Mouse (Mus musculus) limb, embryonic 11.5 days (tissue): ENCODE measurements around the gene Lck. TPM values are rescaled to one million over a fixed set of nuclear protein-coding genes. Genes with fewer than 3 reads are reported as not detected.

Experiments used
- ATAC-seq: fragments of 200-750 bp; cut with Nextera tagmentation; 2 replicates; pipeline ENCODE4 v1.8.0; 2017; ENCODE audit warnings: low read depth; ENCODE audit not compliant: insufficient number of reproducible peaks, low FRiP score, low TSS enrichment
- DNase-seq: peaks from one replicate; pipeline ENCODE4 v3.0.0-alpha.2; 2015; ENCODE audit warnings: low spot score
- H3K27ac ChIP-seq: fragments of 300-500 bp; sonication (generic); replicated peaks from 2 replicates; pipeline ENCODE4 v1.5.1; 2014; ENCODE audit warnings: low read depth, mild to moderate bottlenecking, low read length
- H3K27me3 ChIP-seq: fragments of 300-500 bp; sonication (generic); 2 replicates; pipeline ENCODE4 v1.6.1; 2014; ENCODE audit warnings: mild to moderate bottlenecking, low read length, mixed read lengths; ENCODE audit not compliant: control insufficient read depth, insufficient read depth
- H3K36me3 ChIP-seq: fragments of 300-500 bp; sonication (generic); 2 replicates; pipeline ENCODE4 v1.6.1; 2014; ENCODE audit warnings: mild to moderate bottlenecking, low read length, moderate library complexity, mixed read lengths; ENCODE audit not compliant: control insufficient read depth, insufficient read depth
- H3K4me1 ChIP-seq: fragments of 300-500 bp; sonication (generic); 2 replicates; pipeline ENCODE4 v1.6.1; 2014; ENCODE audit warnings: low read length, mixed read lengths; ENCODE audit not compliant: control insufficient read depth, insufficient read depth
- H3K4me2 ChIP-seq: fragments of 300-500 bp; sonication (generic); 2 replicates; pipeline ENCODE4 v1.6.1; 2014; ENCODE audit warnings: low read depth, mild to moderate bottlenecking, moderate library complexity; ENCODE audit not compliant: severe bottlenecking
- H3K4me3 ChIP-seq: fragments of 300-500 bp; sonication (generic); 2 replicates; pipeline ENCODE4 v1.5.1; 2014; ENCODE audit warnings: low read depth, low read length
- H3K9ac ChIP-seq: fragments of 300-500 bp; sonication (generic); 2 replicates; pipeline ENCODE4 v1.6.1; 2014; ENCODE audit warnings: mild to moderate bottlenecking, low read length
- H3K9me3 ChIP-seq: fragments of 300-500 bp; sonication (generic); 2 replicates; pipeline ENCODE4 v1.6.1; 2016; ENCODE audit warnings: low read length; ENCODE audit not compliant: control insufficient read depth
- whole genome bisulfite sequencing: fragments of 180-500 bp; shearing (Covaris S2); extraction: QIAGEN DNeasy Blood & Tissue Kit; methylation state at CpG from one replicate; pipeline ENCODE4 v1.1.7; 2014; 5-methylcytosine and 5-hydroxymethylcytosine counted together
- microRNA-seq: library from miRNA; unstranded; fragments of <30 nt; microRNA quantifications from one replicate; pipeline ENCODE4, GENCODE M21; 2016
- polyA plus RNA-seq: library from polyadenylated mRNA; unstranded; fragments of >200 nt; fragmentation: Nextera tagmentation; extraction: Ambion mirVana; gene quantifications from 2 replicates; pipeline ENCODE4 v1.2.1, GENCODE M21; 2014

The Lck gene
- polyA plus RNA-seq, 1 experiment from 2014 or later, result 10.7 TPM

GRCm38 (mm10) chr4:129505511-129505910, 67.9 kb downstream of the Lck start:
- WGBS, result 82% methylated on average over 3 of the region's 3 CpGs
- Histone ChIP-seq H3K9me3 (no peaks in the 10 kb centered on the region), H3K4me3 (no peak overlapping the region), H3K36me3 (no peaks in the 10 kb centered on the region), H3K4me2 (no peak overlapping the region), H3K27ac (no peak overlapping the region), H3K9ac (no peak overlapping the region), H3K27me3 (no peaks in the 10 kb centered on the region), H3K4me1 (no peaks in the 10 kb centered on the region)
- ATAC-seq (no peak), DNase-seq (no peak)

GRCm38 (mm10) chr4:129502901-129503444, 70.5 kb downstream of the Lck start:
- no peaks in the 10 kb centered on the region; the same call in 1 of the 2 replicates for H3K4me1 ChIP-seq
- no peaks in the 10 kb centered on the region for H3K9me3 ChIP-seq
- no peak overlapping the region for H3K9ac ChIP-seq
- DNase-seq (no peak), ATAC-seq (no peak)
- H3K4me3 ChIP-seq, result no peak overlapping the region
- no peak overlapping the region for H3K4me2 ChIP-seq
- H3K27me3 ChIP-seq, result no peaks in the 10 kb centered on the region
- no peaks in the 10 kb centered on the region for H3K36me3 ChIP-seq
- H3K27ac ChIP-seq, result no peak overlapping the region
- 79% methylated on average over 11 of the region's 11 CpGs for WGBS

GRCm38 (mm10) chr4:129502327-129502888, 71.0 kb downstream of the Lck start:
- WGBS, result 73% methylated on average over 9 of the region's 9 CpGs
- DNase-seq (no peak), ATAC-seq (no peak)
- Histone ChIP-seq H3K9ac (no peak overlapping the region), H3K27me3 (no peaks in the 10 kb centered on the region), H3K4me3 (no peak overlapping the region), H3K27ac (no peak overlapping the region), H3K9me3 (no peaks in the 10 kb centered on the region), H3K4me2 (no peak overlapping the region), H3K36me3 (no peaks in the 10 kb centered on the region), H3K4me1 (no peaks in the 10 kb centered on the region; the same call in 1 of the 2 replicates)

GRCm38 (mm10) chr4:129500607-129501566, 72.6 kb downstream of the Lck start:
- Histone ChIP-seq H3K4me2 (peak overlapping the region; percentile 53), H3K27me3 (no peaks in the 10 kb centered on the region), H3K4me3 (peak overlapping the region; percentile 41), H3K4me1 (peaks cover 5% of the 10 kb centered on the region; the same call in 1 of the 2 replicates), H3K27ac (peak overlapping the region; percentile 70), H3K9me3 (no peaks in the 10 kb centered on the region), H3K36me3 (no peaks in the 10 kb centered on the region), H3K9ac (peak overlapping the region; percentile 62)
- DNase-seq (peak; percentile 96), ATAC-seq (peak; percentile 88)
- 2% methylated on average over 47 of the region's 49 CpGs for WGBS

- WGBS, result 80% methylated on average over 8 of the region's 8 CpGs
- Histone ChIP-seq H3K36me3 (no peaks in the 10 kb centered on the region), H3K4me1 (peaks cover 5% of the 10 kb centered on the region; the same call in 1 of the 2 replicates), H3K27me3 (no peaks in the 10 kb centered on the region), H3K9ac (no peak overlapping the region; the same call in 1 of the 2 replicates), H3K4me2 (peak overlapping the region; percentile 53), H3K9me3 (no peaks in the 10 kb centered on the region), H3K27ac (peak overlapping the region; percentile 70; the same call in 1 of the 2 replicates), H3K4me3 (no peak overlapping the region)
- no peak for DNase-seq
- no peak for ATAC-seq
Measured at GRCm38 (mm10) chr4:129500017-129500416, 73.4 kb downstream of the Lck start.

GRCm38 (mm10) chr4:129498941-129499340, 74.5 kb downstream of the Lck start:
- WGBS, result 77% methylated on average over 3 of the region's 3 CpGs
- H3K27ac ChIP-seq, result no peak overlapping the region
- H3K27me3 ChIP-seq, result no peaks in the 10 kb centered on the region
- no peak for DNase-seq
- no peaks in the 10 kb centered on the region for H3K9me3 ChIP-seq
- no peak overlapping the region for H3K4me3 ChIP-seq
- no peak overlapping the region for H3K9ac ChIP-seq
- peaks cover 5% of the 10 kb centered on the region; the same call in 1 of the 2 replicates for H3K4me1 ChIP-seq
- no peak for ATAC-seq
- H3K4me2 ChIP-seq, result no peak overlapping the region
- no peaks in the 10 kb centered on the region for H3K36me3 ChIP-seq

Small RNA genes within 50 kb of the gene (microRNA-seq; reads per million reads assigned to microRNA genes)
- gene Mir8119, result not detected

Other genes with a start within 250 kb of the Lck start
- gene Rbbp4, start 238.3 kb downstream of the Lck start, polyA plus RNA-seq, result 608 and 644 TPM in 2 replicates
- gene Zbtb8os, start 237.9 kb downstream of the Lck start, polyA plus RNA-seq, result 42.5 and 53.3 TPM in 2 replicates
- gene Zbtb8a, start 195.5 kb downstream of the Lck start, polyA plus RNA-seq, result 7.2 and 7.4 TPM in 2 replicates
- gene Zbtb8b, start 132.8 kb downstream of the Lck start, polyA plus RNA-seq, result 0.85 and 1.8 TPM in 2 replicates
- 23.8 and 25.9 TPM in 2 replicates for gene Bsdc1, start 112.1 kb downstream of the Lck start, polyA plus RNA-seq
- not detected in 2 replicates for gene Tssk3, start 82.6 kb downstream of the Lck start, polyA plus RNA-seq
- gene Fam229a, start 82.5 kb downstream of the Lck start, polyA plus RNA-seq, result not detected in 2 replicates
- gene Marcksl1, start 60.1 kb downstream of the Lck start, polyA plus RNA-seq, result 1,590 and 1,591 TPM in 2 replicates
- 299 and 309 TPM in 2 replicates for gene Hdac1, start 30.9 kb downstream of the Lck start, polyA plus RNA-seq
- gene Fam167b, start 4.9 kb upstream of the Lck start, polyA plus RNA-seq, result 3.5 and 4.3 TPM in 2 replicates
- 296 and 317 TPM in 2 replicates for gene Eif3i, start 27.0 kb upstream of the Lck start, polyA plus RNA-seq
- 202 and 207 TPM in 2 replicates for gene Tmem234, start 27.0 kb upstream of the Lck start, polyA plus RNA-seq
- gene Dcdc2b, start 40.6 kb upstream of the Lck start, polyA plus RNA-seq, result 1.8 and 2.8 TPM in 2 replicates
- 26.4 and 35.0 TPM in 2 replicates for gene Iqcc, start 45.5 kb upstream of the Lck start, polyA plus RNA-seq
- 40.3 and 48.8 TPM in 2 replicates for gene Ccdc28b, start 50.3 kb upstream of the Lck start, polyA plus RNA-seq
- 111 and 123 TPM in 2 replicates for gene Txlna, start 67.4 kb upstream of the Lck start, polyA plus RNA-seq
- 13.1 and 13.4 TPM in 2 replicates for gene Kpna6, start 99.1 kb upstream of the Lck start, polyA plus RNA-seq
- 35.5 and 47.3 TPM in 2 replicates for gene Tmem39b, start 123.2 kb upstream of the Lck start, polyA plus RNA-seq
- 162 and 189 TPM in 2 replicates for gene Khdrbs1, start 168.7 kb upstream of the Lck start, polyA plus RNA-seq
- gene Ptp4a2, start 237.6 kb upstream of the Lck start, polyA plus RNA-seq, result 315 and 335 TPM in 2 replicates